Mouse (Mus musculus) spleen, adult 2 months (tissue): ENCODE measurements around the gene Apba3.

Experiments used
- CTCF ChIP-seq: fragments of 200-500 bp; IDR thresholded peaks from 2 replicates; pipeline ENCODE4 v1.5.1; 2011; ENCODE audit warnings: mild to moderate bottlenecking, inconsistent platforms; ENCODE audit not compliant: insufficient read depth, insufficient read length, insufficient replicate concordance; ENCODE audit errors: extremely low read depth
- POLR2A ChIP-seq: fragments of 200-500 bp; IDR thresholded peaks from 2 replicates; pipeline ENCODE4 v1.6.1; 2011; ENCODE audit warnings: low read depth, low read length, inconsistent platforms

DNA sequence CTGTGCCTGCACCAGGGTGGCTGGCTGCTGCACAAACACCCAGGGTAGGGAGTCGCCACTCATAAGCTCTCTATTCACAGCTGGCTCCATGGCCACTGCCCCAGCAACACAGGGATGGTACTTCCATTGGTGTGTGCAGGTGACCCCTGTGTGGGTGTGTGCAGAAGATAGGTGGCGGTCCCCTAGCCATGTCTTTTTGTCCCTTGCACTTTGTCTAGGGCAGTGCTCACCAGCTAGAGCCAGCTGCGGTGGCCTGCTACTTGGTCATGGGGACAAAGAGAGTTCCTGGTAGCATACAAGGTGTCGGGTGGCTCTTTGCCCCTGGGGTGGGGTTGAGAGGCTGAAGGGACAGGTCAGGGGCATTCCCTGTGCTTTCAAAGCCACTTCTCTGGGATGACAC is 22.6 kb upstream of the Apba3 start:
- no peak for TF ChIP-seq POLR2A
- TF ChIP-seq CTCF: no peak
